Mouse (Mus musculus) ES-E14 (cell line): ENCODE data around the gene Bcl9l. TPM values are rescaled to one million over a fixed set of nuclear protein-coding genes. Genes with fewer than 3 reads are reported as not detected.

ENCODE experiments used
- DNase-seq: peaks from one replicate; pipeline ENCODE4 v3.0.0-alpha.2; 2013; ENCODE audit warnings: low read depth, low spot score
- H3K27ac ChIP-seq: 2 replicates; pipeline ENCODE4 v1.5.1; 2012; ENCODE audit warnings: low read depth, mild to moderate bottlenecking, low read length, moderate library complexity, mixed read lengths; ENCODE audit not compliant: poor library complexity, insufficient read depth, severe bottlenecking
- H3K36me3 ChIP-seq: 2 replicates; pipeline ENCODE4 v1.6.1; 2012; ENCODE audit warnings: mild to moderate bottlenecking, low read length, moderate library complexity, mixed read lengths; ENCODE audit not compliant: control insufficient read depth, poor library complexity, insufficient read depth, severe bottlenecking
- H3K4me1 ChIP-seq, 2 experiments: fragments of 150-350 bp in 1 of 2; sonication (generic) in 1 of 2; 2 replicates each; pipeline ENCODE4 v1.6.1; 2012; ENCODE audit warnings: low read length in 2 of 2, mild to moderate bottlenecking in 1 of 2, mixed read lengths in 1 of 2; ENCODE audit not compliant: control insufficient read depth in 2 of 2, insufficient read depth in 2 of 2, poor library complexity in 1 of 2
- H3K4me3 ChIP-seq, 2 experiments: fragments of 150-350 bp in 1 of 2; sonication (generic) in 1 of 2; 2 replicates each; pipeline ENCODE4 v1.5.1; 2012; ENCODE audit warnings: low read length in 2 of 2, low read depth in 1 of 2, mild to moderate bottlenecking in 1 of 2, mixed read lengths in 1 of 2; ENCODE audit not compliant: insufficient read depth in 1 of 2, poor library complexity in 1 of 2, severe bottlenecking in 1 of 2
- H3K9ac ChIP-seq: 2 replicates; pipeline ENCODE4 v1.6.1; 2012; ENCODE audit warnings: low read depth, mild to moderate bottlenecking, low read length, mixed read lengths; ENCODE audit not compliant: poor library complexity, insufficient read depth, severe bottlenecking
- H3K9me3 ChIP-seq: fragments of 150-350 bp; sonication (generic); 2 replicates; pipeline ENCODE4 v1.6.1; 2012; ENCODE audit warnings: low read depth, mild to moderate bottlenecking, low read length; ENCODE audit not compliant: control insufficient read depth, insufficient read depth
- CHD2 ChIP-seq: IDR thresholded peaks from 2 replicates; pipeline ENCODE4 v1.6.1; 2014; ENCODE audit warnings: mild to moderate bottlenecking, low read depth, low read length, inconsistent platforms
- HCFC1 ChIP-seq: IDR thresholded peaks from 2 replicates; pipeline ENCODE4 v1.6.1; 2012; ENCODE audit warnings: low read length, inconsistent platforms, borderline replicate concordance; ENCODE audit not compliant: insufficient read depth
- MAFK ChIP-seq: IDR thresholded peaks from 2 replicates; pipeline ENCODE4 v1.6.1; 2014; ENCODE audit warnings: mild to moderate bottlenecking, low read depth, low read length, inconsistent platforms; ENCODE audit not compliant: insufficient read depth
- ZC3H11A ChIP-seq: IDR thresholded peaks from 2 replicates; pipeline ENCODE4 v1.6.1; 2012; ENCODE audit warnings: low read depth, mild to moderate bottlenecking, inconsistent platforms, low read length, borderline replicate concordance
- ZNF384 ChIP-seq: IDR thresholded peaks from 2 replicates; pipeline ENCODE4 v1.6.1; 2012; ENCODE audit warnings: low read depth, low read length, inconsistent platforms
- in situ Hi-C, 2 experiments: fragments of 600-800 bp; cut with MboI; formaldehyde crosslinking; loops; one replicate each; pipeline ENCODE4 v1.15.1; 2025; ENCODE audit warnings: low sequenced_read_pairs in 2 of 2, inconsistent platforms in 1 of 2; ENCODE audit not compliant: unreplicated experiment in 2 of 2
- total RNA-seq: library from RNA; depleted of rRNA; stranded (reverse); fragments of 300-350 nt; gene quantifications from 2 replicates; pipeline ENCODE4 v1.2.3, GENCODE M21; 2012

Bcl9l gene
- total RNA-seq, 1 experiment = 6.7 TPM

DNA sequence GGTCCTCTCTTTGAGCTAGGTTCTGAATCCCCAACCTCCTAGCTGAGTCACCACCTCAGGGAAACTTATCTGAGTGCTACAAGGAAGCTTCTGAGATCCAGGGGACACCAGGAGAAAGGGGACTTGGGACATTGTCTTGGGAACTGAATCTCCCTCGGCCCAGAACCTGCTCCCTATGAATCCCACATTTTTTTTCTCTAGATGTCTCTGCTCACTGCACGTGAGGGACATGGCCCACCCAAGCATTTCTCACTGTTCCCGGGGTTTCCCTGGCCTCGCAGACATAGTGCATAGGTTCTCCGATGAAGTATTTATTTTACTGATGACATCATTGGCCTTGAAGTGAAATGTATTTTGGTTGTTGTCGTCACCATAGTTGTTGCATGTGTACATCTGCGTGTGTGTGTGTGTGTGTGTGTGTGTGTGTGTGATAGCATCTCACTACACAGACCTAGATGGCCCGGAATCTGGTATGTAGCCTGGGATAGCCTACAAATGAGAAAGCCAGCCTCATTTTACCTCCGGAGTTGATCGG lies 13.3 kb downstream of the Bcl9l start:
- in situ Hi-C loops = no loop called here
- Histone ChIP-seq H3K4me1 (peaks cover 0 to 79% of the 10 kb centered on the region in 2 experiments; a peak in 2 of 4 replicates), H3K4me3 (no peak overlapping the region), H3K9ac (no peak overlapping the region), H3K36me3 (no peaks in the 10 kb centered on the region), H3K27ac (peak overlapping the region; percentile 9; the same call in 1 of the 2 replicates), H3K9me3 (no peaks in the 10 kb centered on the region)
- no peak for DNase-seq
- TF ChIP-seq ZNF384 (no peak), ZC3H11A (no peak), MAFK (no peak), CHD2 (no peak), HCFC1 (no peak)

DNA sequence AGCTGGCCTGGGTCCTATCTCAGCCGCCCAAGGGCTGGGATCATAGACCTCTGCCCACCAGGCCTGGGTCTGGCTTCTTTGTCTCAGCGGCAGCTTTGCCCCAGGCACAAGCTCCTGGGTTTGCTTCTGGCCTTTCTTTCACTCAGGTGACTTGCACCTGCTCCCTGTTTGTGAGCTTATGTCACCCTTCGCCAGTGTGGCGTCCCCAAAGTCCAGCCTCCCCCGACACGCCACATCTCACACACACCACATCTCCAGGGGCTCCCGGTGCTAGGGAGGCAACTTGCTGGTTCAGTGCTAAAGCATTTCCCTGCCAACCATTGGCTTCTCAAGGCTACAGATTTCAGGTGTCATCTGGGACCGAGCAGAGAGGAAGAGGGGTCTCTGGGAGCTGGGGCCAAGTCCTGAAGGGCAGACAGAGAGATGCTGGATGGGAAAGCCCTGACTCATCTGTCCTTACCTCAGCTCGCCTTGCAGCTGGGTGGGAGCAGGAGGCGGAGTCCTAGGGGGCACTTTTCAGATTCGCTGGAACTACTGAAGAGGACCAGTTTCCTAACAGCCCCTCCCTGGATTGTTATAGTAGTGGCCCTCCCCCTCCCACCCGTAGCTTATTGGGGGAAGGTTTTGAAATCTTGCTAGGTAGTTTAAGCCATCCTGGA lies 14.3 kb downstream of the Bcl9l start:
- Histone ChIP-seq H3K36me3 (no peaks in the 10 kb centered on the region), H3K4me1 (peaks cover 0 to 80% of the 10 kb centered on the region in 2 experiments; a peak in 2 of 4 replicates), H3K27ac (no peak overlapping the region), H3K9ac (no peak overlapping the region), H3K4me3 (0 out of 4 replicates have a peak overlapping the region, but pooled peaks of 1 of the 2 experiments have one; percentile 1), H3K9me3 (no peaks in the 10 kb centered on the region)
- TF ChIP-seq ZC3H11A (no peak), HCFC1 (no peak), CHD2 (no peak), ZNF384 (no peak), MAFK (peak; percentile 18; the same call in 1 of the 2 replicates)
- DNase-seq = no peak
- in situ Hi-C loops = no loop called here

DNA sequence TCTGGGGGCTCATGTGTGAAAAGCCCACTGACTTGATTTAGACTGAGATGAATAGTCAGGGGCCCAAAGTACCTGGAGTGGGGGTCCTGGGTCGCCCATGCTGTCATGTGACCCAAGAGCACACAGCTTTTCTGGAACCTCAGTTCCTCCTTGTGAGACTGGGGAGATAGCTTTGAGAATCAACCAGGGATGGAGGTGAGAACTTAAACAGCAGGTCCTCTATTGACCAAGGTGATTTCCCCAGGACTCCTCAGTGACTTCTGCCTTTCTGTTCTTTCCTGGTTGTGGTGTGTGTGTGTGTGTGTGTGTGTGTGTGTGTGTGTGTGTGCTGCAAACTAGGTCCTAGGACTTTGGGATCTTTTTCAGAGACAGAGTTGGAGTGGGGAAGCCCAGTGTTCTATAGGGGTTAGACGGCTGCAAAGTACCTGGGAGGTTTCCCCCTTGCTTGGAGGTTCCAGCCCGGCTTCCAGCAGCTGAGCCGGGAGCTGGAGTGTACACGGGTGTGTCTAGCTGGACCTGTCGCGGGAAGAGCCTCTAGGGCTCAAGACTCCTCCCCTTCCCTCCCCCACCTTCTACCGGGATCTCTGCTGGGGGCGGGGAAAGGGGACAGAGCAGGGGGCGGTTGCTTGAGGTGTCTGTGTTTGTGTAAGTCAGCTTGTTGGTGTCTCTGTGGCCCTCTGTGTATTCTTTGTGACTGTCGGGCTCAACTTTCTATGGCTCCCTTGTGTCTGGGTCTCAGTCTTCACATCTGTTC lies 15.2 kb downstream of the Bcl9l start:
- in situ Hi-C loops = no loop called here

DNA sequence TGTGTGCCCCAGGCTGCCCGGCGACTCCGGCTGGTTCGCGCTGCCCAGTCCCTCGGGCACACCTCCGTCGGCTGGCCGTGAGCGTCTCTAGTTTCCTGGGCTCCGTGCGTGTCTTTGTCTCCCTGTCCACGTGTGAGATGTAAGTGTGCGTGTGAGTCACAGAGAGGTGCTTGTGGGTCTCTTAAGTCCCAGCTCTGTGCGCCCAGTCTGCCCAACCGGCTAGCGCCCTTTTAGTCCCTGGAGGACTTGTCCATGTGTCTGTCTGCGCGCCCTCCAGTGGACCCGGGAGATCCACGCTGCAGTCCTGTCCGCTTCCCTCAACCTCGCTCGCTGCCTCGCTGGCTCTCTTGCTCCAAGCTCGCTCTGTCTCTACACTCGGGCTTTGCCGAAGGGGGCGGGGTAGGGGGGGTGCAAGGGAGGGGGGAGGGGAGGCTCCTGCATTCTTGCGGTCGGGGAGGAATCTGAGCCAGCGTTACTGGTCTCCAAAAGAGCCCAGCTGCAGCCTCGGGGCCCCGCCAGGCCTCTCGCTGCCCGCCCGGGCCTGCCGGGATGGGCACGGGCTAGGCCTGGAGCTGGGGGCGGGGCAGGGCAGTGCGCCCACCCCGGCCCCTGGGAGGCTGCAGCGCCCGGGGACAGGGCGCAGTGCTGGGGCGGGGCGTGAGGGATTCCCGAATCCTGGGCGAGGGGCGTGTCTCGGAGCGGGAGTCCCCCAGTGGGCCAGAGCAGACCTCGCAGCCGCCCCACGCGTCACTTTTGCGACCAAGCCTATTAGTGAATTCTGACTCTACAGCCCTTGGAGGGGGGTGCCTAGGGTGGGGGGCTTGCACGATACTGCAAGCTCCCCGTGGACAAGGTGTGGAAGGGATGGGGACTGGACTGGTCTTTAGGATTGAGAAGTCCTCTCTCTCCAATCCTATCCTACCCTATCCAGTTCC lies 16.1 kb downstream of the Bcl9l start:
- Histone ChIP-seq H3K9ac (peak overlapping the region; percentile 61), H3K36me3 (no peaks in the 10 kb centered on the region), H3K4me3 (peak overlapping the region; percentile 64 to 67), H3K4me1 (peaks cover 0 to 67% of the 10 kb centered on the region in 2 experiments; a peak in 2 of 4 replicates), H3K9me3 (no peaks in the 10 kb centered on the region), H3K27ac (no peak overlapping the region)
- DNase-seq = no peak
- in situ Hi-C loops = no loop called here
- no peak for TF ChIP-seq CHD2
- TF ChIP-seq HCFC1 = no peak
- TF ChIP-seq ZNF384 = no peak
- TF ChIP-seq MAFK = no peak
- TF ChIP-seq ZC3H11A = no peak

More for the DNA sequence above, 15.2 kb downstream of the Bcl9l start:
- TF ChIP-seq MAFK = no peak
- TF ChIP-seq ZNF384 = no peak
- TF ChIP-seq CHD2 = no peak
- no peak for TF ChIP-seq HCFC1
- TF ChIP-seq ZC3H11A = no peak
- Histone ChIP-seq H3K36me3 (no peaks in the 10 kb centered on the region), H3K27ac (no peak overlapping the region), H3K4me3 (peak overlapping the region; percentile 64 to 67), H3K4me1 (peaks cover 0 to 72% of the 10 kb centered on the region in 2 experiments; a peak in 2 of 4 replicates), H3K9ac (peak overlapping the region; percentile 61; the same call in 1 of the 2 replicates), H3K9me3 (no peaks in the 10 kb centered on the region)
- no peak for DNase-seq
